Mouse (Mus musculus) mouse embryonic stem cell (cell line): ENCODE results near the gene Edrf1.

ENCODE experiments used
- in situ Hi-C, 2 experiments: fragments of 300-500 bp; cut with MboI; formaldehyde crosslinking; loops; 1 replicate in 1 of 2; 3 replicates in 1 of 2; pipeline ENCODE4 v1.14.3; 2019 to 2020; ENCODE audit warnings: low sequenced_read_pairs in 2 of 2, low pct_unique_long_range_greater_than_20kb in 1 of 2, mixed read lengths in 1 of 2; ENCODE audit not compliant: unreplicated experiment in 1 of 2

Gene Edrf1

DNA sequence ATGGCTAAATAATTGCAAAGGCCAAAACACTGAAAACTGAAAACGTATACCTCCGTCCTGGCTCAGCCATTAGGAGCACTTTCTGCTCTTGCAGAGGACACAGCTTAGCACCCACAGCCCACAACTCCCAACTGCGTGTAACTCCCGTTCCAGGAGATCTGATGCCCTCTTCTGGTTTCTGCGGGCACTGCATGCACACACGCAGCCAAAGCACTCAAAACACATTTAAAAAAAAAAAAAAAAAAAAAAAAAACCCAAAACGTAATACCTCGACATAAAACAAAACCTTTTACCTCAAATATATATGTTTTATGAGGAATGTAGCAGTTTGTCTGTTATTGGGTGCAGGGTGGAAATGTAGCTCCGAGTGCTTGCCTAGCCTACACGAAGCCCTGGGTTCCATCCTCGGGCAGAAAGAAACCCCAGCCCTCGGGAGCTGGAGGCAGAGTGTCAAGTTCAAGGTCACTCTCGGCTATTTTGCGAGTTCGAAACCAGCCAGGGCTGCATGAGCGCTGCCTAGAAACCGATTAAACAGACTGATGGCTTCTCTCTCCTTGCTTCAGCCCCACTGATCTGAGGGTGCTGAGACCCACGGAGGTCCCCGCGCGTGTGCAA lies 498 bp upstream of the Edrf1 start:
- in situ Hi-C loops = loop anchor here in 1 of 2 experiments (10.0 kb wide), 1 partner anchor 132 kb away; no protein-coding TSS in a partner anchor

DNA sequence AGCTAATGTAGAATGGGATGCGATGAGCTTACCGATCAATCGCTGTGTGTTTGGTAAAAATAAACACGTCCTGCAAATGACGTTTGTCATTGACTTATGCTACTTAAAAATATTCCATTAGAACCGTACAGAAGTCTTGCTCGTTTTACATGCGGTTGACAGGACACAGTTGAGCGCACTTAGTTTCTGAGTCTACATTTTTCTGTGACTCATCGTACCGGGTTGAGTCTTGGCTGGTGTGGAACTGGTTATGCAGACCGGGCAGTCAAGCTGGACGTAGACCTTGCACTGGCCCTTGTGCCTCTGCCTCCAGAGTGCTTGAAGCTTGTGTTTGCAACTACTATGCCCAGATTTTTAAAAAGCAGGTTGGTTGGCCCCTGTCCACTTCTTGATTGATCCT lies 963 bp downstream of the Edrf1 start:
- in situ Hi-C loops = loop anchor here in 1 of 2 experiments (10.0 kb wide), 1 partner anchor 134 kb away; no protein-coding TSS in a partner anchor

DNA sequence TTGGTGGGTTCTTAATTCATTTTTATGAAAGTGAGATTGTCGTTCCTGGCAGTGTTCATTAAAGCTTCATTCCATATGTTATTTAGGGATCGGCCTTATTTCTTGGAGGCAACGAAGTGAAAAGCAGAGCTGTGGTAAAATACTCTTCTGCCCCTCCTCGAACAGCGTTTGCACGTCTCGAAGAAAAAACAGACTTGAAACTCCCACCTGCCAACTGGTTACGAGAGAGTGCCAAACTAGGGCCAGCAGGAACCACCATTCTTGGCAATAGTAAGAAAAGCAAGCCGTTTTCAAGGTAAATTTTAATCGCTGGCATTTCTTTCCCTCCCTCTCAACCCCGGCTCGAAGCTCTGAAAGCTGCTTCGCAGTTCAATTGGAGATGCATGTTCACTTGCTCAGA lies 1.5 kb downstream of the Edrf1 start:
- in situ Hi-C loops = loop anchor here in 1 of 2 experiments (10.0 kb wide), 1 partner anchor 134 kb away; no protein-coding TSS in a partner anchor

DNA sequence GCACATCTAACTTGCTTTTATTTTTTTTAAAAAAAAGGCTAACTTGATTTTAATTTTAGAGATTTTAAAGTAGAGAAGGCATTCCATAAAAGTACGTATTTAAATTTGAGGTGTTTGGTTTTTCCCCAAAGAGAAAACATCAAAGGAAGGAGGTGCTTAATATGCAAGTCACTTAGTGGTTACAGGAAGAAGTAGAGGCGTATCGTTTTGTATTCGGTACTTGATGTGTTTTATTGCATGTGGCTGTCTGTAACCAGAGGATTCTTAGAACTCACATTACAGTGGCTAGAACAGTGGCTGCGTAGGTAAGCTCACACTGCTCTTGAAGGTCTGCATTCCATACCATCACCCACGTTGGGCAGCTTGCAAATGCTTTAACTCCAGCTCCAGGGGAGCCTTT lies 8.4 kb downstream of the Edrf1 start:
- in situ Hi-C loops = no loop called here

DNA sequence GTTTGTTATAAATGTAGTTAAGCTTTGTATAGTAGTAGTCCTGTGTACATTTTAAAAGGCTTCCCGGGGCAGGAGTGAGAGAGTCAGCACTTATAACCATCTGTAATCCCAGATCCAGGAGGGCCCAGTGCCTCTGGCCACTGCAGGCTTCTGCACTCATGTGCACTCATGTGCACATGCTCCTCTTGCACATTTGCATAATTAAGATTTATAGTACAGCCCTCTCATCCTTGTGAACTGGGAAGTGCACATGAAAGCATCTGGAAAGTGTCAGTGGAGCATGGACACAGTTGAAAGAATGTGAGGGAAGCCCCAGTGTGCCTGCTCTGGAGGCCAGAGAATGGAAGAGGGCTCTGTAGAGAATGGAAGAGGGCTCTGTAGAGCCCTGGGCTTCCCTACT lies 25.1 kb downstream of the Edrf1 start:
- in situ Hi-C loops = no loop called here

DNA sequence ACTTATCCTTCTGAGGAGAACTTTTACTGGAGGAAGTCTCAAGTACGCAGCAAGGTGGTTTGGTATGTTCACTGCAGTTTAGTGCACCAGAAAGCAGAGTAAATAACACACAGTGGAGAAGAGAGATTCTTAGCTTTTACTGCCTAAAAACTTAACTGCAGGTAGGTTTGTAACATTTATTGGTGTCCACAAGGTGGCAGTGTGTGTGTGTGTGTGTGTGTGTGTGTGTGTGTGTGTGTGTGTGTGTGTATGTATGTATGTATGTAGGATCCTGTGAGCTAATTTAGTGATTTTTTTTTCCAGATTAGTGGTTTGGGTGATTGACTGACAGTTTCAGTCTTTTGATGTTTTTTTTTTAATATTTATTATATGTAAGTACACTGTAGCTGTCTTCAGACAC lies 31.7 kb downstream of the Edrf1 start:
- in situ Hi-C loops = no loop called here

DNA sequence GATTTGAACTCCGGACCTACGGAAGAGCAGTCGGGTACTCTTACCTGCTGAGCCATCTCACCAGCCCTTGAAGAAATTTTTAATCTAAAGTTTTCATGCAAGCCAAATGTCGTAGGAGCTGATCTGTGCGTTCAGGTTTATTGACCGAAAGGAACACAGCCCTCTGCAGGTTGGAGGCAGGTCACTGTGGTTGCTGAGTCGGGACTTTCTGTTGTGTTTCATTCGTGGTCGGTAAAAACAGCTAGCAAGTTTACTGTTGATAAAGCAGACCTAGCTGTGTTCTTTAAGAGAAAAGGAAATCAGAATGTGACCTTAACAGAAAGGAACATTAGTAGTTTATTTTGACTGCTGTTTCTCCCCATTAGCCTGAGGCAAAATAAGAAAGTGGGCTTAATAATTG lies 32.6 kb downstream of the Edrf1 start:
- in situ Hi-C loops = no loop called here

DNA sequence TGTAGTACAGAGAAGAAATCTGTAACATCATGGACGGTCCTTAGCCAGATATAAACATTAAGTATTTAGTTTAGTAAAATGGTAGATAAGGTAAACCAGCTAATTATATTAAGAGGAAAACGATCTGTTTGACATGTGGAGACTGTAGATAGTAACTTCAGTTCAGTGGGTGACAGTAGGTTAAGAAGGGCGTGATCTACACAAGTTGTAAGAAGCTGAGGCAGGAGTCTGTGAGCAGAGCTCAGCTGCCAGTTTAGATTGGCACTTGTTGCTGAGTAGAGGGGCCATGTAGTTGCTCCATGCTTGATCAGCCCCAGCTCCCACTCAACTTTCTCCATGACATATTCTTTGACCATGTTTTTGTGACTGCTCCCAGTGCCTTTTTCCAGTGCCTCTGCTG lies 33.5 kb downstream of the Edrf1 start:
- in situ Hi-C loops = no loop called here

DNA sequence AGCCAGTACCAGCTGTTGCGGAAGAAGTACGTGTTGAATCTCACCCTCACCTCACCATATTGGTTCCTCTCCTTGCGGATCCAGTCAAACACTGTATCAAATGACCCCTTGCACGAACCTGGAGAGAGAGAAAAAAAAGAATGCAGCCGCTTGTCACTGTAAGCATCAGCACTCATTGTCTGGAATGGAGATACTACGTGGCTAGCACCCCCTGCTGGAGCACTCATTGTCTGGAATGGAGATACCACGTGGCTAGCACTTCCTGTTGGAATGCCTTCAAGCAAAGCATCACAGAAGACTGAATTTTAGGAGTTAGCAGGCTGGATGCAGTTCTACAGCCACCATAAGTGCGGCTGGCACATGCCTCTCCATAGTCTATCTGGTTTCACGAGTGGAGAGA lies 38.7 kb downstream of the Edrf1 start:
- in situ Hi-C loops = no loop called here

DNA sequence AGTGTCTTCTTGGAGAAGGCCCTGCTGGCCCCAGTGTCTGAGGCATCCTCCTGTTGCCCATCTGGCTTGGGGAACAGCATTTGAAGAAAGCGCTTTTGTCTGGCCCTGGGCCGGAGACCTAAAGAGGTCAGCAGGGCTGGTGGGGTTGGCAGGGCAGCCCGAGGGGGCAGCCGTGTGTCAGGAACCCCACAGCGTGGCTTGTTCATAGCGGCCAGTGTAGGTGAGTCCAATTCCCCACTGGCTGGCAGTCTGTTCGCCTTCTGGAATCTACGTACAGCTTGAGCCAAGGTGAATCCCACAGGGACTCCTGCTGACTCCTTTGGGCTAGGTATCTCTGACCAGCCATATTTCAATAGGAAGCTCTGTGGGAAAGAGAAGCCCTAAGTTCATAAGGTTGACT lies 41.4 kb downstream of the Edrf1 start:
- in situ Hi-C loops = no loop called here

DNA sequence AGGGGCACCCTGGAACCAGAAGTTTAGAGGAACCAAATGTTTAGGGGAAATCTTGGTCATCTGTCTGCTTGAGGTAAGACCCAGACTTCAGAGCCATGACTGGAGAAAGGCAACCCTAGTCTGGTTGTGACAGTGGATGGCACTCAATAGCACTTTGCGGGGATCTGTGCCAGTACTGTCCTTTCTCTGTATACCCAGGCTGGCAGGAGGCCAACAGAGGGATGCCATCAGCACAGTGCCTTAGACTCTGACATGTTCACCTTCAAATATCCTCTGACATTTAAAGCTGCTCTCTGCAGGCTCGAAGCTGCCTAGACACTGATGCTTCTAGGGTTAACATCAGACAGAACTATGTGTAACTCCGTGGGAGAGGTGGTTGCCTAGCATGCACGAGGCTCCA lies 42.1 kb downstream of the Edrf1 start:
- in situ Hi-C loops = no loop called here

DNA sequence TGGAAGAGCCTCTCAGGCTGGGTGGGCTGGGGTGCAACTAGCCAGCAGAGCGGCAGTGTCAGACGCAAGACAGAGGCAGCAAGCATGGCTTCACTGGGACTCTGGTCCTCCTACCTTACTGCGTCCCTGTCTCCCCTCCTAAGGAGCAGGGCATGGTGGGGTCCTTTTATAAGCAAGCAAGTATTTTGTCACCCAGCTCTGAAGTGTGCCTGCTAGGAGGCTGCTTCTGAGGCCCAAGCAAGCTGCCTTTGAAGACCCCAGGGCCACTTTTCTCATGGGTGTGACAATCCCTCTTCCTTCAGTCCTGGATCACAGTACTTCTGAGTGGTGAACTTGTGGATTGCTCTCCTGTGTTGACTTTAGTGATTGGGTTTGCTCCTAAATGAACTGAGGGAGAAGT lies 42.6 kb downstream of the Edrf1 start, which contains the start of gene Mmp21:
Mmp21 (minus strand) TSS at position 101 of the 400 bp plus-strand sequence.
- in situ Hi-C loops = loop anchor here in 1 of 2 experiments (10.0 kb wide), 1 partner anchor 105 kb away; the partner anchor contains the start of gene Dhx32

DNA sequence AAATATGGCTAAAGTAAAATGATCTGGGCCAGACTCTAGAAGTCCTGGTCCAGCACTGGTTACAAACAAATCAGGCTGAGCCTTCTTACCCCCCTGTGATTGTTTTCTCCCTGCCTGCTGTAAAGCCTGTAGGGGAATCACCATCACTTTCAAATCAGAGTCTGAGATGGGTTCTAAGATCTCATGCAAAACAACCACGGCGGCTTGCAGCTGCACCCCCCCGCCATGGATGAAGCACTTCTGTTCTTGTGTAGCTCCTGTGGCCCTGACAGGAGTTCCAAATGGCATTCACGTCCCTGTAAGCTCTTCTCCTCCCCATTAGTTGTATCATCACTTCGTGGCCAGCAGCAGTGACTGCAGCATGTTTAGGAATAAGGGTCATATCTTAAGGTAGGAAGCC lies 46.3 kb downstream of the Edrf1 start:
- in situ Hi-C loops = loop anchor here in 1 of 2 experiments (10.0 kb wide), 1 partner anchor 101 kb away; the partner anchor contains the start of gene Dhx32

DNA sequence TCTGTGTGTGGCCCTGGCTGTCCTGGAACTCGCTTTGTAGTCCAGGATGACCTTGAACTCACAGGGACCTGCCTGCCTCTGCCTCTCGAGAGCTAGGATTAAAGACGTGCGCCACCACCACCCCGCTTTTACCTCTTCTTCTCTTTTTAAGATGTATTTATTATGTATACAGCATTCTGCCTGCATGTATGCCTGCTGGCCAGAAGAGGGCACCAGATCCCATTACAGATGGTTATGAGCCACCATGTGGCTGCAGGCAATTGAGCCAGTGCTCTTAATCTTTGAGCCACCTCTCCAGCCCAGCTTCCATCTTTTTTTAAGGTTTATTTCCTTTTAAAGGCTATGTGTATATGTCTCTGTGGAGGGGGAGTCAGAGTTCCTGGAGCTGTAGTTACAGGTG lies 46.8 kb downstream of the Edrf1 start:
- in situ Hi-C loops = loop anchor here in 1 of 2 experiments (10.0 kb wide), 1 partner anchor 101 kb away; the partner anchor contains the start of gene Dhx32

DNA sequence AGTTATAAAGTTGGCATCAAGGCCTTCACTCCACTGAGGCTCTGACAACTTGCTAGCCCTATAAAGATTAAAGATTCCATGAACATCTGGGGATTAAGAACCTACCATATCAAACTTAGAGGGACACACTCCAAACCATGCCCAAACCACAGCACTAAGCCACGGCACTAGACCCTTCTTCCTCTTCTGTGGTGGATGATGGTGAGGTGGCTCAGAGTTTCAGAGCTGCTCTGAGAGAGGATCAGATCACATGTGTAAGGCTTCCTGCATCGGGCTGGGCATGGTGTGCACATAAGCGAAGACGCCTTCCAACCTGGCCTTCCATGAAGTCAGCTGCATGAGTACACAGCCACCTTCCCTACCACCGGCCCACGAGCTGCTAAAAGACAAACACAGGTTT lies 47.4 kb downstream of the Edrf1 start:
- in situ Hi-C loops = loop anchor here in 1 of 2 experiments (10.0 kb wide), 1 partner anchor 100 kb away; the partner anchor contains the start of gene Dhx32

DNA sequence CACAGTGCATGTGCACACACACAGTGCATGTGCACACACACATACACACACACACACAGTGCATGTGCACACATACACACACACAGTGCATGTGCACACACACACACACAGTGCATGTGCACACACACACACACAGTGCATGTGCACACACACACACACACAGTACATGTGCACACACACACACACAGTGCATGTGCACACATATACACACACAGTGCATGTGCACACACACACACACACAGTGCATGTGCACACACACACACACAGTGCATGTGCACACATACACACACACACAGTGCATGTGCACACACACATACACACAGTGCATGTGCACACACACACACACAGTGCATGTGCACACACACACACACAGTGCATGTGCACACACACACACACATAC lies 48.3 kb downstream of the Edrf1 start:
- in situ Hi-C loops = loop anchor here in 1 of 2 experiments (10.0 kb wide), 1 partner anchor 99 kb away; the partner anchor contains the start of gene Dhx32

DNA sequence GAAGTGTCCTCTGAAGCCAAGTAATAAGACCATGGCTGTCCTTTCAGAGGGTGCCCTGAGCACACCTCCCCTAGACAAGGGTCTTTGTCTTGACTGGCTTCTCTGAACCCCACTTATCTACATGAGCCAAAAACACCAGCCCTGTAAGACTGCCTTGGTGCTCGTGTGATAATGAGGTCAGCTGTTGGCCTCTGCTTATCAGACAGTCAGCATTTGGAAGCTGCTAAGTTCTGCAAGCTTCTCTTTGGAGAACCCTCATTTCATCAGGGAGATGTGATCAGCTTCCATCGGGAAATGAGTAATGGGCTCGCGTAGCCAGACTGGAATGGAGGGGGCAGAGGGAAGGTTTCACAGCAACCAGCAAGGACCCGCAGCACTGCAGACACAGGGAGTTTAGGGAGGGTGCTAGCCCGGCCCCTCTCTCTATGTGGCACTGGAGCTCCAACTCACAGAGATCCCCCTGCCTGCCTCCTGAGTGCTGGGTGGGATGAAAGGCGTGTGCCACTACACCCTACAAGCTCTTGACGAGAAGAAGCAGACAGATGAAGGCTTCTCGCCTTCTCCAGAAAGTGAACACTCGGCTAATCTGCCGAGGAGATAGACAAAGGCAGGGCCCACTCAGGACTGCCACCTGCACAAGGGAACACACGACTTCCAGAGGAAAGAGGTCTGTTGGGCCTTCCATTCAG lies 60.8 kb downstream of the Edrf1 start:
- in situ Hi-C loops = no loop called here

DNA sequence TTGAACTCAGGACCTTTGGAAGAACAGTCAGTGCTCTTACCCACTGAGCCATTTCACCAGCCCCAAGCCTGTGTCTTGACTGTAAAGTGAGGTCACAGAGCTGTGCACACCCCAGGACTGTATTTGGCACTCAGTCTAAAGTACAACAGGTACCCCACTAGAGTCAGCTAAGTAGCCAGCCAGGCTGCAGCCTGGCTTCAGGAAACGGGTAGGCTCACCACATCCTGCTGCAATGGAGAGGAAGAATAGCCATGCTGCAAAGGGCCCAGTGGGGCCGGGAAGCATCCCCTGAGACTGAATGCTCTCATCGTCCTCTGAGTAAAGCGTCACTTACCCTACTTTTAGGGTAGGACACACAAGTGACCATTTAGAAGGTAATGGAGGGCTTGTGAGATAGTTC lies 62.5 kb downstream of the Edrf1 start:
- in situ Hi-C loops = no loop called here

DNA sequence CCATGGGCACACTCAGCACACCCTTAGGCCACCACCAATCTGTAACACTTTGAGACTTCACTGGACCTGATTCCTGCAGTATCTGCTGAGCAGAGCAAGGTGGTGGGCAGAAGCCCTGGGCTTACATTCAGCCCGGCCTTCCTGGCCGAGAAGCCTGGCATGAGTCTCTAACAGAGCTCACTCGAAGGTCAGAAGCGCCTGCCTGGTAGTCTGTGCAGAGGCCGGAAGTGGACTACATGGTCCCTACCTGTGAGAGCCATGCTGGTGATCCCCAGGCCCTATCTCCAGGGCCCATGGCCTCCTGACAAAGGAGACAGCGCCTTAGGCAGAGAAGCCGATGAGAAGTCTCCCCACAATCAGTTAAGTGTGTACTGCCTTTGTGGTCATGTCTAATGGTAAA lies 64.0 kb downstream of the Edrf1 start:
- in situ Hi-C loops = no loop called here

DNA sequence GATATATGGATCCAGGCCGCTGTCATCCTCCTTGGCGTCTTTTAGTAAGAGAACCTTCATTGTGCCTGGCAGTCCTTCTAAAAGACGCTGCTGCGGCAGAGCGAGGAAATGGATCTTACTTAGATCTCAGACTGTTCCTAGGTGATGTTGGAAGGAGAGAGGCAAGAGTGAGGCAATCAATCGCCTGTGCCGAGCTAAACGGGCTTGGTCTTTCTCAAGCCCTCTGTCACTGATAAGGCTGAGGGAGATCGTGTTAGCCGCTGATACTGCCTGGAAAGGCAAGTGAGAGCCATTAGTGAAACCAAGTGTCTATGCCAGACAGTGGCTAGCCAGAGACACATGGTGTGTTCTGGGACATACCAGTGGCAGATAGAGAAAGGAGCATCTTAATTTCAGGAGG lies 65.0 kb downstream of the Edrf1 start:
- in situ Hi-C loops = no loop called here
